Mouse (Mus musculus) monocyte, adult 2 months (primary cell): ENCODE results near the gene Mrps11.

Experiments used
- DNase-seq, 2 experiments: peaks; one replicate each; pipeline ENCODE4 v3.0.0; 2022; ENCODE audit warnings: low spot score in 2 of 2, low read depth in 1 of 2

The Mrps11 gene

DNA sequence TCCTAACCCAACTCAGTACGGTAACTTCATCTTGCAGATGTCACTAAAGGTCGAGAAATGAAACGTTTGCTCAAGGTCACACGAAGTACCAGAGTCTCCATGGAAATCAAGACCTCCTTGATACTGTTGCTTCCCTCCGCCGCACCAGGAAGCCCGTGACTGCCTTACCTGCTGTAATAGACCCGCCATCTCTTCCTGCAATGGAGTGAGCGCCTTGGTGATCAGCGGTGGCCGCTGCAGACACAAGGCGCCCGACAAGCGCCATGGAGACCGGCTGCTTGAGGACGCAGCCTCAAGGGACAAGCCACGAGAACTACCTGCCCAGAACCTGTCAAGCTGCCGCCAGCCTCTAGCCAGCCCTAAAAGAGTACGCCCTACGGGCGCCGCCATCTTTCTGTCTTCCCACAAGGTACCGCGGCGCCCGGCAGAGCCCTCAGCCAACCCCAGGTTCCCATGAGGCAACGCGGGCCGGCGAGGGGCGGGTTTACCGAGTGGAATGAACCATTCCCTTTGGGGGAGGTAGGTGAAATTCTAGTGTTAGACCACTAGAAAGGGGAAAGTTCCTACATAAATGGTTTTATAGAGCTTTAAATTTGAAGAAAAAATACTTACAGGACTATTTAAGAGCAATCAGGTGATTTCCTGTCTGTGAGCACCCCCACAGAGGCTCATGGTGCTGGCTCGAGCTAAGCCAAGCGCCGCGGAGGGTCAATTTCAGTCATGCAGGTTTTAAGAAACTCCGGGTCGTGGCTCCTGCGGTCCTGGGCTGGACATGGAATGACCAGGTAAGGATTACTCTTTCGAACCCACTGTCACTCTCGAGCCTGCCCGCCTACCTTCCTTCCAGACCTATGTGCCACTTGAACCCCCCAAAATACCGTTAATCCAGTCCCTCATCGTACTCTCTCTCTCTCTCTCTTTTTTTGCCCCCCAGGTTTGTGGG, at the start of gene Mrps11, which contains the start of gene Mrpl46:
Mrps11 (plus strand) TSS at position 481 of the 943 bp plus-strand sequence.
Mrpl46 (minus strand) TSS at position 893 of the 943 bp plus-strand sequence.
- DNase-seq, result peak; percentile 55 to 75

DNA sequence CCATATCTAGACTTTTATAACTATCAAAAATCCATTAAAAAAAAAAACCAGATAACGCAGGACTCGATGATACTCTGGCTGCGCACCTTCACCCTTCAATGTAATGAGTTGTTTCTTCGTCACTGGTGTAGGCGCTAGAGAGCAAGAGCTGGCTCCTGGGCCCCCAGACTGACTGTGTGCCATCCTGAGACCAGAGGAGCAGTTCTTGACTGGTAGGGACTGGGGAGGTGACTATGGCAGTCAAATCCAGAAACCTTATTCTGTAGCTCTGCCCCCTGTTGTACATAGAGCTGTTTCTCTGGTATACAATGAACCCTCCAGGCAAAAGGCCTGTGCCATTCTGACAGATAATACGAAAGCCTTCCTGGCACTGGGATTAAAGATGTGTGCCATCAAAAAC, 45.7 kb upstream of the Mrps11 start:
- DNase-seq, result no peak

DNA sequence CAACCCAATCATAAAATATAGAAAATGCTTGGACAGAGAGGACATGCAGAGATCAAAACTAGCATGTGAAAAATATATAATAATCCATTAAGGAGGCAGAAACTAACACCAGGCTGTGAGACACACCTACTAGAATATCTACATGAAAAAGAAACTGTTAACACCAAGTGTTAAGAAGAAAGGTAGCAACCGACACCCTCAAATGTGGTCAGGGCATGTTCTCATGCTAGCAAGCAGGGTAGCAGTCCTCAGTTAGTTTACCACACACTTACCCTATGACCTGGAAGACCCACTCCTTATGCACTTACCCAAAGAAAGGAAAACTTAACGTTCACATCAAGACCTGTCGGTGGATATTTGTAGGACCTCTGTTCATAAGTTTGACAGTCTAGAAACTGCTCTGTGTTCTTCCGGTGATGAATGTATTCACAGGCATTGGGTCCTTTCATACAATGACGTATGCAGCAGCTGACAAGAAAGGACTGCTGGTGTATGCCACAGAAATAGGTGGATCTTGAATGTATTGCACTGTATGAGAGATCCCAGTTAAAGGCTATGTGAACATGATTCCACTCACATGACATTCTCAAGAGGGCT, 45.2 kb upstream of the Mrps11 start, which contains the start of gene Ntrk3:
Ntrk3 (minus strand) TSS at position 399 of the 597 bp plus-strand sequence.
- DNase-seq, result no peak

DNA sequence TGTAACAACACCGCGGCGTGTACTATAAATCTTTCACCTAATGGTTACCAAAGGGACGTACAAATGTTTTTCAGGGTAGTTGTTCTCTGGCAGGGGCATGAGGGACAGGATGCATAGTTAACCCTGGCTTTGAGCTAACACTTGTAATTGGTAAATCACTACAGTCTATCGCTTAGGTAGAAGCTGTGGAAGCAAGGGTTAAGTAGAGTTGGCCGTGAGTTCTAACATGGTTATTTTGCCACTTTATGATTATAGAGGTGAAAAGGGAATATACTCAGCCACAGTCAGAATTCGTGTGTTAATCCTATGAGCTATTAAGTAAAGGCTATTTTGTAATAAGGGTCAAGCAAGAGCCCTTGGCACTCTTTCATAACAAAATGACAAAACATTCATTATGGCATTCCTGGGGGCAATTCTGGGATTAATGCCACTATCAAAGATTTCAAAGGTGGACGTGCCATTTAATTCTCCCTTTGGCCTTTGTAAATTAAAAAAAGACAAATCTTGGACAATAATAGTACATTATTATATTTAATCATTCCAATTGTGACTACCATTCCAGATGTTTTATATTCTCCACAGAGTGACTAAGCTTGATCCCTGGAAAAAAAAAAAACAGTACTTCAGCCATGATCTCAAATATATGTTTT, 43.4 kb upstream of the Mrps11 start:
- DNase-seq, result no peak

DNA sequence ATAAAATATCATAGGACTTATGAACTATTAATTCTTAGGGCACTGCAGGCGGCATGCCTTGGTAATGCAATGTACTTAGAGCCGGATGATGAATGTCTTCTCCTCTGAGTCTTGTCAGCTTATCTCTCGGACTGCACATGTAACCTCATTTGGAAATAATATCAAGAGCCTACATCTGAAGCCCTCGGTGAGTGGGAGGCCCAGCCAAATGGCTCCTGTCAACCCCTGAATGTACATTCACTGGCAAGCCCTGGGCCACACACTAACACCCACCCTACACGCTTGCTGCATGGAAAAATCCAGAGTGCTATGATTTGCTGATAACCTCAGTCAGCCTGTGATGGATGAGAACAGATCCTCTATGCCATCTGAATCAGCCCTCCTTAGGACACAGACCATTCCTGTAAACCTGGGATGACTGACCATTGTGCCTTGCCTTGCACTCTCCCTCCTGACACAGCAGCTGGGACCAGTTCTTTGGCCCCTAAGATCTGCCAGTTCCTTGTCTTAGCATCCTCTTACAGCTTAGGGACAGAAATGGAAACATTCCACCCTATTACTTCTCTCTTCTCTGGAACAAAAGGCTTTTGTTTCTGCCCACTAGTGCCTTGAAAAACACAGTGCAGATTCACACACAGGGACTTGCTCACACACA, 39.1 kb upstream of the Mrps11 start:
- no peak for DNase-seq

DNA sequence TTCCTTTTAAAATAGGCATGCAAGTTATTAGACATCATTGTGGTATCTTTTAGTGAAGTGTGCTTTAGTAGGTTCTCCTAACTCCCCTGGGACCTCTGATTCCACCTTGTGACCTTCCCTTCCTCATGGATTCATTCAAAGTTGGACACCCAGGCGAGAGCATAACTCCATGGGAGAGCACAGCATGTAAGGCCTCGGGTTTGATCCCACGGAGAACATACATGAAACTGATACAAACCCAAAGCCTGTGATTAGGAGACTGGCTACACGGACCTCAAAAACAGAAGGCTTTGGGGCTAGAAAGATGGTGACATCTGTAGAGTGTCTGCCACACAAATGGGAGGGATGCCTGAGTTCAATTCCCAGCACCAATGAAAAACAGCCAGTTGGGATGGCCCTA, 30.0 kb upstream of the Mrps11 start:
- no peak for DNase-seq

DNA sequence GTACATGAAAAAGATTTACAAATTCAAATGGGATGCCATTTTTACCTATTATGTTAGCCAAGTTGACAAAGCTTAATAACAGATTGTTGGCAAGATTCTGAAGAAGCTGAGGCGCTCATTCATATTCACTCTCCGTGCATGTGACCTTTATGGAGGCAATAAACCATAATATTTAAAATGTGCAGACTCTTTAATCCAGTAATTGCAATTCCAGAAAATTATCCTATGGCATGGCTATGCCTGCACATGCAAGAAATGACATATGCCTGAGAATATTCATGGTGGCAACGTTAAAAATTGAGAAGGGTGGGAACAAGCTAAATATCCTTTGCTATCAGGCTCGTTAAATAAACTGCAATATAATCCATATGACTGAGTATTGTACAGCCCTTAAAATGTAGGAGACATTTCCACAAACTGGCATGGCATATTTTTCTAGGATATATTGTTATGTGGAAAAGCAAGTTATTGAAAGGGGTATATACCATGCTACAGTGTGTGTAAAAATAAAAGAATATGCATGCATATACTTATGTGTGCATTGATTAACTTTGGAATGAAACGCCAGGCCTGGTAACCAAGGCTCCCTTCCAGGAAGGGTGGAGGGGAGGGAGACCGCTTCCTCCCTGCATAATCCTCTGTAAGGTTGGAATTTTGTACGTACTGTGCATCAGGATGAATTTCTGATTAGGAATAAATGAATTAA, 29.0 kb upstream of the Mrps11 start:
- DNase-seq, result no peak

DNA sequence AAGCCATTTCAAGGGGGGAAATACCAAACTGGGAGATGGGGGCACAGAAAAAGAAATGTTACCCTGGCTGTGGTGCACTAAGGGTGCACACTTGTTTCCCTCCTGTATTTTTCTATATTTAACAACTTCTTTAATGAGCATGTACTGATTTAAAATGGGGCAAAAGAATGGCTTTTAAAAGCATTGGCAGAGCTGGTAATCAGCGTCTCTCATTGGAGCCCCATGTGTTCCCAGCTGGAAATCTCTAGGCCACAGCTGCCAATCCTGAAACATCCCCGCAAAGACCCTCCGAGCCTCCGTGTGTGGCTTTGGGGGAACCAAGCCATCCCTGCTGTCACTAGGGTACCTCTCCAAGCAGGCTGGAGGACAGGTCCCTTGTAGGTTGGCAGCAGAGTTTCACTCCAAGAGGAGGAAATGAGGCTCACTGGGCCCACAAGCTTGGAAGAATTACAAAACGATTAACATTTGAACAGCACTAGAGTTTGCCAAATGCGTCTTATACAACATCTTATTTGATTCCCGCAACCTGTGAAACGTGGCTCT, 28.4 kb upstream of the Mrps11 start:
- DNase-seq, result no peak

DNA sequence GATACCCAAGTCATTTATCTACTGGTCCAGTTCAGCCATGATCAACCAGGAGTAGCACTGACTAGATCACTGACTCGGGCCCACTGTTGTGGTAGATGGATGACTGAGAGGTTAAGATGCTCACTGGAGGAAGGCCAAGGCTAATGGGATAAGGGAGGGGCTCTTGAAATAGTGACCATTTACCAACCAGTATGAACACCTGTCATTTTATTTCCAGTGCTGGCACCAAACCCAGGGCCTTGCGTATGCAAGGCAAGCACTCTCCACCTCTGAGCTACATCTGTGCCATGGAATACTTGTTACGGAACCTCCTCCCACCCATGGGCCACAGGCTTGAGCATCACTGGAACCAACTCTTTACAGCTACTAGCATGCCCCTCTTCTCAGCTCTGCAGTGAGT, 19.1 kb upstream of the Mrps11 start:
- no peak for DNase-seq

DNA sequence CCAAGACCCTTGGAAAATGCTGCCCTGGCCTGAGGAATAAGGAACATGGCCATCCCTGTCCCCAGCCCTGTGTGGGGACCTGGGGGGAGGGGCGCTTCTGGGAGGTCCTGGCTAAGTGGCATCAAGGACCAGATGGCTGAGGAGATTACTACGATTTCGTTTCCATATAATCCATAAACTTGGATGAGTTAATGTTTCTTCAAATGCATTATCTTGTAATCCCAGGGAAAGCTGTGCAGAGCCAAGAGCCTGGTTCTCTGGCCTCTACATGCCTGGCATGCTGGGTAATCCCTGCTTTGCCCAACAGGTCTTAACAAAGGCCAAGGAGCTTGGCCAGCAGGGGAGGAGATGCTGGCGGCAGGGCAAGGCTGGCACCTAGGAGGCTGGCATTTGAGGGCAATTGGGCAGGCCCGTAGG, 17.7 kb upstream of the Mrps11 start:
- DNase-seq, result no peak

DNA sequence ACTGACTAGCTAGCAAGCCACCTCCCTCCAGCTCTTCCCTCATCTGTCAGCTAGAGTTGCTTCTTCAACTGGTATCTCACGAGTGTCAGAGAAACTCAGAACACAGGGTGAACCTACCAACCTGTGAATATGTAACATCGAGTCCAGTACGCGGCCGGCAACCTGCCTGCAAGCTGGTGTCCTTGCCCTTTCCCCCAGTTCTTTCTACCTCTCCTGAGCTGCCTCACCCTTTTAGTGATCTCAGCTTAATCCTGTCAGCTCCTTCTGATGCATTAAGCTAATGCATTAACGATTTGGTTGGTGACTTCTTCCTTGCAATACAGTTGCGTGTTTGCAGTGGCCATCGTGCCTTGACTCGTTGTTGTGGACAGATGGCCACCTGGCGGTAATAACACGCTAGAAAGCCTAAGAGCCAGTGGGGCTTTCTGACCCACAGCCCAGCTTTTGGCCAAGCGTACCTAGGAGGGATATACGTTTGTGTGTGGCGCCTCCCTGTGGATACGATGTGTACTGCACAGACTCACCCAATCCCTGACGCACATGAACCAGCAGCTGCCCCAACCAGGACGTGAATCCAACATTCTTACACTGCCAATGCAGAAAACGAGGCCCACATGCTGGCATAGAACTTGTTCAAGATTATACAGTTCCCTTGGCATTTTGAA, 16.8 kb upstream of the Mrps11 start:
- no peak for DNase-seq

DNA sequence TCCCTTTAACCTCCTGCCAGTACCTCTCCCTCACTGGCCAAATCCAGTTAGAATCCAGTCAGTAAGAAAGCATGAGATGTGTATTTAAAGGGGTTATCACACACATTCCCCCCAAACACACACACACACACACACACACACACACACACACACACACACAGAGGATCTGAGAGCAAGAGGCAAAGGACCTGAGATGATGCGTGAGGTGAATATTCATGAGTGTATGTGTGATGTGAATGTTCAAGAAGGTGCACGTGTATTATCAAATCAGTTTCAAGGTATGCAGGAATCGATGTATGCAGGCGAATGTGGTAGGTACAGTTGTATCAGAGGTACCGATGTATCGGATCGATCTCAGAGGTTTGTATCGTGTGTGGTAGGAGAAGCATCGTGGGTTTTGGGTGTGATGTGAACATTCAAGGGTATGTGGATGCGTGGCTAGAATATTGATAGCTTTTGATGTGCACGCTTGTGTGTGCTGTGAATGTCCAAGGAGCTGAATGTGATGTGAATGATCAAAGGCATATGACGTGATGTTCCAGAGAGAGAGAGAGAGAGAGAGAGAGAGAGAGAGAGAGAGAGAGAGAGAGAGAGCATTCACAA, 14.9 kb upstream of the Mrps11 start:
- no peak for DNase-seq

DNA sequence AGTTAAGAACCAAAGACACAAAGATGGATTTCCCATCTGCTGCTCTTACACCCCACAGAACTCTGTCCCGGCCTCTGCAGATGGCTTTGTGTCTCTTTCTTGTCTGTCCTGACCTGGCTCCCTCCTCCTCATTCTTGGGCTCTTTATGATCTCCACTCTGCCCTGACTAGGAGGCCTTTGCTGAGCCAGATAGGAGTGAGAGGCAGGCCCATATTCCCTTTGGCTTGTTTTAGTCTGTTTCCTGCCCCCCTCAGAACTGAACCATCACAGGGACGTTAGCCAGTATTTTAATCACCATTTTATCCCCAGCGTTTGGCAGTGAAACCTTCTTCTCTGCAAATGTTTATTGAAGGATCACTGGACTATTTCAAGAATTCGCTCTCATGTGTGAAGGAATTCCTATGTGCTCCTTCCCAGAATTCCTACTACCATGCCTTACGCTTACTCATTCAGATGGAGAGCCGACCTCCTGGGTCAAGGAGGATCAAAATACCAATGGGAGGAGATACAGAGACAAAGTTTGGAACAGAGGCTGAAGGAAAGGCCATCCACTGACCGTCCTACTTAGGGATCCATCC, 13.8 kb upstream of the Mrps11 start:
- DNase-seq, result no peak

DNA sequence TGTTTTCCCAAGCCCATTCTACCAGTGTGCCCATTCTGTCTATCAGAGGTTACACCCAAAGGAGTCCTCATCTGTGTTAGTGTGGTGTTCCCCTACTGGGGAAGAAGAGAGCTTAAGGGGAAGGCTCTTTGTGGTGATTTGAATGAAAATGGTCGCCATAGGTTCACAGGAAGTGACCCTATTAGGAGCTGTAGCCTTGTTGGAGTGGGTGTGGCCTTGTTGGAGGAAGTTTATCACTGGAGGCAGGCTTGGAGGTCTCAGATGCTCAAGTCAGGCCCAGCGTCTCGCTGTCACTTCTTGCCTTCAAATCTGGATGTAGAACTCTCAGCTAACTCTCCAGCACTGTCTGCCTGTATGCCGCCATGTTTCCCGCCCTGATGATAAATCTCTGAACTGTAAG, 12.0 kb upstream of the Mrps11 start:
- DNase-seq, result no peak

DNA sequence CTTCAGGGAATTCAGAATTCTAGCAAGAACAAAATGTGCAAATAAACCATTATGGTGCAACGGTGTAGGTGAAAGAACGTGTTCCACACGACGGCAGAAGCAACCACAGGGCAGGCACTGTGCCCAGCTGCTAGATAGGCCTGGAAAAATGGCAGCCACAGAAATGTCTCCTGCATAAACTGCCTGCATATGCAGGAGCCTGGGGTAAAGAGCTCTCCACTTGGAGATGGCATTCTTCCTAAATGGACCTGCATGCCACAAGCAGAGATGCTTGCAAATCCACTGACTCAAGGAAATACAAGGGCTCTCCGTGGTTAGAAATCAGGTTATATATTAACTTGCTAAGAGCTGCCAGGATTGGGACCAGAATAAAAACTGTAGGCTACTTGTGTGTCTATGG, 4.2 kb upstream of the Mrps11 start:
- no peak for DNase-seq

DNA sequence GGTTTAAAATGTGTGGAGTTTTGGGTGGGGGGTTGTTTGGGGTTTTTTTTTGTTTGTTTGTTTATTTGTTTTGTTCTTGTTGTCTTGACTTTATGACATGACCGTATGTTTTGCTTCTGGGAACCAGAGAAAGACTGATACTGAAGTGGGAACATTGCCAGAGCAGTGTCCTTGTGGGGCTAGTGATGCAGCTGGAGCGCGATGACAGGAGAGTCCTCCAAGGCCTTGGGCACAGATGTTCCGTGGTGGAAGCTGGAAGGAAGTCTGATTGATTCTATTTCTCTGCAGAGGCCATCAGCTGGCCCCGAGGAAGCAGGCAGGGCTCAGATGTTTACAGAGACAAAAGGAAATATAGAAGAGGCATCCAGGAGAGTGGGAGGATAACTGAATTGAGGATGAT, 3.0 kb downstream of the Mrps11 start:
- DNase-seq, result no peak

DNA sequence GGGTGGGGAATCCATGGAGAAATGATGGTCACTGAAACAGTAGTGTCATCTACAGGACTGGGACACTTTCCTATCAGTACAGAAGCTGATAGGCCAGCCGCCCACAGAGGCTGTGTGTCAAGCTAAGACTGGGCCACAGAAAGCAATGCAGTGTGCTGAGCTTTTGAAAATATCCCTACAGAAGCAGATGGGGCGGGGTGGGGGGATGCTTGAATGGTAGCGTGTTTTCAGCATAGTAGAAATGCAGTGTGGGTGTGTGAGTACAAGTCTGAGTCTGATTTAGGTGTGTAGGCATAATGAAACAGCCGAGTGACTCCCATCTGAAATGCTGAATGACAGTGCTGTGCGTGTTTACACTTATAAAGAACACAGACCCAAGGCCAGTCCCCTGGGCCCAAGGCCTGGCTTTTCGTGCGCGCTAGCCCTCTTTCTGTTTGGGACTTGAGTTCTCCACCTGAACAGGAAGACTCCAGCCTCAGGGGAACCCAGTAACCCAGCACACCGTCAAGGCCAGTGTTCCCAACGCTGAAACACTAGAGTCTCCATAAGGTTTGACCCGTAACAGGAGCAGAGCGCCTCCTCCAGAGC, 5.0 kb downstream of the Mrps11 start:
- no peak for DNase-seq

DNA sequence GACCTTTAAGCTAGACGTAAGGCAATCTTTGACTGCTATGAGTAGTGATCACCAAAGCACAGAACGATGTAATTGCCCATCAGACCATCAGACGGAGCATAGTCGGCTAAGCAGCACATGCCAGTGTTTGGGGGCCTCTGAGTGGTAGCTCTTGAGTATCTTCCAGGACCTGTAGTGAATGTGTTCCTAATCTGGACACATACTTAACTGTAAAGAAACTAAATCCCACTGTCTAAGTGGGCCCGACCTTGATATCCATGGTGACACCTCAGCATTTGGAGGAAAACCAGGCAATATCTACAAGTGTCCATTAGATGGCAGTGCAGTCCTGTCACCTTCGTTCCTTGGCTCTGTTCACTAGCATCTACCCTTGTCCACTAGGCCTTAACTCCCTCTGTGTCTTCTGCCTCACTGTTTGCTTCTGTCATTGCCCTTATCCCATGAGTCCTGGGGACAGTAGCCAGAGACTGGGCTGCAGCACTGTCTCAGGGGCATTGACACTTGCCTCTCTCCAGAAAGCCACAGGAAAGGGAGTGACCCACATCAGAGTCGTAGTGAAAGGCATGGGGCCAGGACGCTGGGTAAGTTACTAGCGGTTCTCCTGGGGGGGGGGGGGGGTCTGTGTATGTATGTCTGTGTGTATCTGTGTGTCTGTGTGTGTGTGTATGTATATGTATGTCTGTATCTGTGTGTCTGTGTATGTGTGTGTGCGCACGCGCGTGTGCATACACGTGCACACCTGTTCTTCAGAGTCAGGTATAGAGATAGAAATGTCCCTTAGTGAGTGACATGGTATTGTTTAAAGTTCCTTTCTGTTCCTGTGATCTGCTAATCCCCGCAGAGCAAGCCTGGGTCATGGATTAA, 8.7 kb downstream of the Mrps11 start:
- DNase-seq, result peak in 1 of 2 experiments; percentile 5
